Comparison of ENCODE assay signal across 17 mouse cellular contexts in the genomic region with DNA sequence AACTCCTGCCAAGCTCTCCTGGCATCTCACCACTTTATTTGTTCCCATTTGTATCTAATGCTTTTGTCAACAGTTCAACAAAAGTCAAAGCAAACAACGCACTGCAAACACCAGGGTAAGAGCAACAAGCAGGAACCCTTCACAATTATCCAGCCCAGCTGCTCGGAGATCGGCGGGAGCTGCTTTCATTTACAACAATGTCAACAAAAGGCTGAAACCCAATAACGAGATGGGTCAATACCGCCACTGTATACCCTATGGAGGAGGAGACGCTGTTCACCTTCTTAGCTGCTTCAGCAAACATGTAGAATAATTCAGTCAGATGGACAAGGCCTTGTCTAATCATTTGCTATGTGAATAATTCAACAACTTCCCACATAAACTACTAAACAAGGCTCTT.
DNase-seq lines count a peak whose midpoint lies in the region; ATAC-seq and TF ChIP-seq lines count a peak whose summit lies in the region.
"Had no signal": no experiment of that assay in that cellular context is flagged by ENCODE, and none has a peak within 500 bp of the region (broad histone marks: within the 10 kb centered on the region; RNA-seq: fewer than 3 reads in every experiment).

No protein-coding gene starts in this region.

- WGBS in lung, adult 2 months: 37% methylated on average over 7 of the region's 7 CpGs
- WGBS in embryonic facial prominence, embryonic 14.5 days: 37% methylated on average over 7 of the region's 7 CpGs

- no peaks in the 10 kb centered on the region for H3K27me3 ChIP-seq in embryonic facial prominence, embryonic 14.5 days (replicated peaks; ENCODE audit: control insufficient read depth, insufficient read depth, low read length)
- H3K27me3 ChIP-seq: heart, embryonic 13.5 days; limb, embryonic 15.5 days had no signal

- H3K4me3 ChIP-seq in lung, adult 2 months (replicated peaks; ENCODE audit: extremely low read depth, low read depth, low read length): no peak overlapping the region
- no peak overlapping the region for H3K4me3 ChIP-seq in embryonic facial prominence, embryonic 14.5 days (ENCODE audit: low read depth, low read length)
- H3K4me3 ChIP-seq: heart, embryonic 13.5 days; limb, embryonic 15.5 days had no signal

- TF ChIP-seq CTCF in lung, adult 2 months (IDR thresholded peaks at IDR 0.05; ENCODE audit: insufficient read depth, low read length): no peak

- no peak overlapping the region for H3K9ac ChIP-seq in embryonic facial prominence, embryonic 14.5 days (ENCODE audit: low read depth, low read length)
- H3K9ac ChIP-seq: heart, embryonic 13.5 days; limb, embryonic 15.5 days had no signal

- H3K27ac ChIP-seq in embryonic facial prominence, embryonic 14.5 days (replicated peaks; ENCODE audit: low read depth, low read length): no peak overlapping the region
- H3K27ac ChIP-seq: heart, embryonic 13.5 days; limb, embryonic 15.5 days had no signal

- peak; percentile 53 for DNase-seq in embryo, embryonic 10 days (ENCODE audit: low spot score)
- DNase-seq in embryo, embryonic 11 days: no peak
- DNase-seq in kidney, adult 9 months: peak; percentile 6
- no peak for DNase-seq in kidney, postnatal 10 days
- peak; percentile 10 to 47 for DNase-seq in lung, adult 18-20 months
- no peak for DNase-seq in lung, adult 2 months
- peak; percentile 50 for DNase-seq in embryonic facial prominence, embryonic 14.5 days (ENCODE audit: low spot score)
- no peak for DNase-seq in spleen, postnatal 10 days (ENCODE audit: low spot score in 2 of 2)
- DNase-seq: adrenal gland, postnatal 10 days; cerebellum, adult 2 months; heart, postnatal 4 days; layer of hippocampus, adult 9-11 months; right cerebral cortex, adult 18-20 months; thymus, postnatal 25 days had no signal

- no peak overlapping the region for H3K4me2 ChIP-seq in embryonic facial prominence, embryonic 14.5 days (ENCODE audit: low read depth, low read length)
- H3K4me2 ChIP-seq: heart, embryonic 13.5 days; limb, embryonic 15.5 days had no signal

- peaks cover 12% of the 10 kb centered on the region for H3K4me1 ChIP-seq in lung, adult 2 months (ENCODE audit: control insufficient read depth, insufficient read depth, low read length)
- H3K4me1 ChIP-seq in embryonic facial prominence, embryonic 14.5 days (ENCODE audit: control insufficient read depth, insufficient read depth, low read length): peaks cover 11% of the 10 kb centered on the region; the same call in 1 of the 2 replicates
- H3K4me1 ChIP-seq: limb, embryonic 15.5 days had no signal

- H3K36me3 ChIP-seq in embryonic facial prominence, embryonic 14.5 days (ENCODE audit: control insufficient read depth, insufficient read depth, low read length): no peaks in the 10 kb centered on the region
- H3K36me3 ChIP-seq: heart, embryonic 13.5 days; limb, embryonic 15.5 days had no signal

- H3K9me3 ChIP-seq in embryonic facial prominence, embryonic 14.5 days (ENCODE audit: control insufficient read depth, low read length): no peaks in the 10 kb centered on the region
- H3K9me3 ChIP-seq: heart, embryonic 13.5 days; limb, embryonic 15.5 days had no signal

- TF ChIP-seq POLR2A in lung, adult 2 months (IDR thresholded peaks at IDR 0.05; ENCODE audit: borderline replicate concordance, extremely low read depth, low read depth, low read length): no peak

- peak; percentile 34; the same call in 1 of the 2 replicates for ATAC-seq in embryonic facial prominence, embryonic 14.5 days (ENCODE audit: low read depth)
- ATAC-seq: intestine, embryonic 16.5 days had no signal

Comparison
In these comparisons a context has a peak if more than half of its experiments do, and no peak if none do; other contexts are left out.
1. DNase-seq: peak in embryo, embryonic 10 days (single experiment), kidney, adult 9 months (single experiment), lung, adult 18-20 months (2 of 2) and embryonic facial prominence, embryonic 14.5 days (single experiment); none in embryo, embryonic 11 days (single experiment), kidney, postnatal 10 days (single experiment), lung, adult 2 months (single experiment) and spleen, postnatal 10 days (0 of 2).